Mouse (Mus musculus) heart, postnatal 0 days (tissue): Measurements from ENCODE around the gene Scrn1. TPM values are rescaled to one million over a fixed set of nuclear protein-coding genes. Genes with fewer than 3 reads are reported as not detected.

Source experiments
- ATAC-seq: fragments of 200-750 bp; cut with Nextera tagmentation; 2 replicates; pipeline ENCODE4 v1.8.0; 2017; ENCODE audit warnings: low read depth, moderate number of reproducible peaks, moderate library complexity; ENCODE audit not compliant: insufficient read depth
- DNase-seq: peaks from one replicate; pipeline ENCODE4 v3.0.0-alpha.2; 2016; ENCODE audit warnings: low spot score
- H3K27ac ChIP-seq: fragments of 300-500 bp; sonication (generic); 2 replicates; pipeline ENCODE4 v1.5.1; 2014; ENCODE audit warnings: low read depth, mild to moderate bottlenecking
- H3K27me3 ChIP-seq: fragments of 300-500 bp; sonication (generic); 2 replicates; pipeline ENCODE4 v1.6.1; 2014; ENCODE audit warnings: low read length, mixed read lengths; ENCODE audit not compliant: control insufficient read depth, insufficient read depth
- H3K36me3 ChIP-seq: fragments of 300-500 bp; sonication (generic); replicated peaks from 2 replicates; pipeline ENCODE4 v1.6.1; 2014; ENCODE audit warnings: low read length, mixed read lengths; ENCODE audit not compliant: control insufficient read depth, insufficient read depth
- H3K4me1 ChIP-seq: fragments of 300-500 bp; sonication (generic); 2 replicates; pipeline ENCODE4 v1.6.1; 2014; ENCODE audit warnings: antibody characterized with exemption; ENCODE audit not compliant: control insufficient read depth, insufficient read depth
- H3K4me2 ChIP-seq: fragments of 300-500 bp; sonication (generic); 2 replicates; pipeline ENCODE4 v1.6.1; 2014; ENCODE audit warnings: low read depth, mild to moderate bottlenecking, low read length, moderate library complexity
- H3K4me3 ChIP-seq: fragments of 300-500 bp; sonication (generic); 2 replicates; pipeline ENCODE4 v1.5.1; 2014; ENCODE audit warnings: low read depth, low read length
- H3K9ac ChIP-seq: fragments of 300-500 bp; sonication (generic); replicated peaks from 2 replicates; pipeline ENCODE4 v1.6.1; 2014; ENCODE audit warnings: low read depth, low read length, mixed read lengths
- H3K9me3 ChIP-seq: fragments of 300-500 bp; sonication (generic); replicated peaks from 2 replicates; pipeline ENCODE4 v1.6.1; 2016; ENCODE audit warnings: low read length; ENCODE audit not compliant: control insufficient read depth
- CTCF ChIP-seq: IDR thresholded peaks from 2 replicates; pipeline ENCODE4 v1.5.1; 2016; ENCODE audit warnings: antibody characterized with exemption, control low read depth, low read depth
- EP300 ChIP-seq: IDR thresholded peaks from 2 replicates; pipeline ENCODE4 v1.6.1; 2016; ENCODE audit warnings: antibody characterized with exemption, low read depth
- WGBS: fragments of 180-500 bp; shearing (Covaris S2); extraction: QIAGEN DNeasy Blood & Tissue Kit; methylation state at CpG from one replicate; pipeline ENCODE4 v1.1.7; 2014; 5-methylcytosine and 5-hydroxymethylcytosine counted together
- polyA plus RNA-seq: library from polyadenylated mRNA; unstranded; fragments of >200 nt; fragmentation: Nextera tagmentation; extraction: Ambion mirVana; gene quantifications from 2 replicates; pipeline ENCODE4 v1.2.1, GENCODE M21; 2015
- total RNA-seq: library from RNA; depleted of rRNA; stranded (reverse); fragments of >200 nt; gene quantifications from 2 replicates; pipeline ENCODE4 v1.2.3, GENCODE M21; 2014; ENCODE audit warnings: low replicate concordance

Gene Scrn1
- total and polyA plus RNA-seq, 2 experiments from 2014 or later = 8.3 to 14.5 TPM

DNA sequence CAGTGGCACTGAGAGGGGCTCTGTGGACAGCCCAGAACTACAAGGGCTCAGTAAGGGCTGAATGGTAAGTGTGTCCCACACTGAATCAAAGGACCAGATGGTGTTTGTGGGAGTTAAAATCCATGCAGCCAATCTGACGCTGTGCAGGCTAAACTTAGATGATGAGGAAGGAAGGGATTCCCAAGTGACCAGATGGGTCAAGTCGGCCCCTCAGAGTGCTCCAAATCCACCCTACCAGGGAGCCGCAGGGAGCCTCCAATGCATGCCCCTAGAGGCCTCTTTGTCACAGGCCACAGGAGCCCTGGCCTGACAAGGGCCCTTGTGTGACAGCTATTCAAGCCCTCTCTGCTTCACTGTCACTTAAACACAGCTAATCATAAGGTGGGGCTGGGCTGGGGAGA, 27.5 kb downstream of the Scrn1 start:
- no peak for ATAC-seq
- Histone ChIP-seq H3K4me1 (peaks cover 11% of the 10 kb centered on the region), H3K36me3 (no peaks in the 10 kb centered on the region), H3K9ac (no peak overlapping the region), H3K27me3 (no peaks in the 10 kb centered on the region), H3K27ac (no peak overlapping the region), H3K4me3 (no peak overlapping the region), H3K4me2 (no peak overlapping the region), H3K9me3 (no peaks in the 10 kb centered on the region)
- 26% methylated on average over 3 of the region's 3 CpGs for WGBS
- DNase-seq = no peak
- TF ChIP-seq EP300 (no peak), CTCF (no peak)

DNA sequence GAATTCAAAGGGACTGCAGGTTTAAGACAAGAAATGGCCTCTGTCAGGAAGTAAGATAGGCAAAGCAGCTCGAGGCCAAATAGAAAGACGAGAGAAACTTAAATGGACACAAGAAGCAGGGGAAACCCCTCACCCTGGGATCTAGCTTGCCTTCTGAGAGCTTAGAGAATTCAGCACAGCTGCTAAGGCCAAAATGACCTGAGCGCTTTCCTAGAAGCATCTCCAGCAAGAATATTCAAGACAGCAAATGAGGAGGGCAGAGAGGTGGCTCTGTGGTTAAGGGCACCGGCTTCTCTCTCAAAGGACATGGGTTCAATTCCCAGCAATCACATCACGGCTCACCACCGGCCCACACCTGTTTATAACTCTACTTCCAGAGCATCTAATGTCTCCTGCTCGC, 29.2 kb downstream of the Scrn1 start:
- whole genome bisulfite sequencing = 75% methylated on average over 7 of the region's 7 CpGs
- Histone ChIP-seq H3K4me2 (no peak overlapping the region), H3K9me3 (no peaks in the 10 kb centered on the region), H3K9ac (no peak overlapping the region), H3K4me3 (no peak overlapping the region), H3K27me3 (no peaks in the 10 kb centered on the region), H3K36me3 (no peaks in the 10 kb centered on the region), H3K4me1 (peaks cover 11% of the 10 kb centered on the region), H3K27ac (no peak overlapping the region)
- ATAC-seq (no peak), DNase-seq (no peak)
- no peak for TF ChIP-seq CTCF
- no peak for TF ChIP-seq EP300

DNA sequence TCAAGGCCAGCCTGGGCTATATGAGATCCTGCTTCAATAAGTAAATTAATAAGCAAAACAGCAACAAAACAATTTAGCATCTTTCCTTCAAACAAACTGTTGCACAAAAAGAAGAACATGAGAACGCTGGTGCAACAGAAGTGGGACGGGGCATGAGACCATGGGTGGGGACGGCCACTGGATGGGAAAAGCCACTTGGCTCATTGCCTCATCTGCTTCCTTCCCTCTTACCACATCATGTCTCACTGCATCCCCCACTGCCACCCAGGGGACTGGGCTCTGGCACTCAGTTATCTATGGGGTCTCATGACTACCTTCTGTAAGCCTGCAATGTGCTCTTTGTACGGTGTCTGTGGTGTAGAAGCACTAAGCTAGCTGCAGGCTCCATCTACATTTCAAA, 30.8 kb downstream of the Scrn1 start:
- Histone ChIP-seq H3K9me3 (no peaks in the 10 kb centered on the region), H3K4me2 (no peak overlapping the region), H3K27ac (no peak overlapping the region), H3K9ac (no peak overlapping the region), H3K27me3 (no peaks in the 10 kb centered on the region), H3K4me3 (no peak overlapping the region), H3K36me3 (no peaks in the 10 kb centered on the region), H3K4me1 (peaks cover 19% of the 10 kb centered on the region)
- 67% methylated on average over 4 of the region's 4 CpGs for WGBS
- ATAC-seq = no peak
- no peak for DNase-seq
- no peak for TF ChIP-seq CTCF
- no peak for TF ChIP-seq EP300

DNA sequence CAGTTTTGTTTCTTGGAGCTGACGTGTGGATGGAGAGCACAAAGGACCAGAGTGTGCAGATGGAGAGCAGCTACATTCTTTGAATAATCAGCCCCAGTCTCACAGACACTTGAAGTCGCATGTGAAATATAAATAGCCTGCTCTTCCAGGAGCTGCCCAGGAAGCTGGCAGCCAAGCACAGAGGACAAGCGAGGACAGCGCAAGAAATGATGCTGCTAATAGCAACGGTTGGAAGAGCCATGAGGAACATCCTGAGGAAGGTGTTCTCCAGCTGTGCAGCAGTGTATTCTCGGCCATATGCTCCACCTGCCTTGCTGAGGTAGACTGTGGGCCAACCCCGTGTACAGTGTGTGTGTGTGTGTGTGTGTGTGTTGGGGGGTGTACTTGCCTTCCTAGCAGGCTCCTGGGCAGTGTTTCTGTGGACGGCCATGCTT, 35.2 kb downstream of the Scrn1 start:
- Histone ChIP-seq H3K9ac (no peak overlapping the region), H3K9me3 (no peaks in the 10 kb centered on the region), H3K27ac (no peak overlapping the region), H3K4me3 (no peak overlapping the region), H3K27me3 (no peaks in the 10 kb centered on the region), H3K4me1 (0 out of 2 replicates have a peak, but pooled peaks cover 22% of the 10 kb centered on the region), H3K36me3 (no peaks in the 10 kb centered on the region), H3K4me2 (no peak overlapping the region)
- TF ChIP-seq EP300 (no peak), CTCF (no peak)
- WGBS = 28% methylated on average over 8 of the region's 8 CpGs
- DNase-seq (peak; percentile 55), ATAC-seq (peak; percentile 65)

DNA sequence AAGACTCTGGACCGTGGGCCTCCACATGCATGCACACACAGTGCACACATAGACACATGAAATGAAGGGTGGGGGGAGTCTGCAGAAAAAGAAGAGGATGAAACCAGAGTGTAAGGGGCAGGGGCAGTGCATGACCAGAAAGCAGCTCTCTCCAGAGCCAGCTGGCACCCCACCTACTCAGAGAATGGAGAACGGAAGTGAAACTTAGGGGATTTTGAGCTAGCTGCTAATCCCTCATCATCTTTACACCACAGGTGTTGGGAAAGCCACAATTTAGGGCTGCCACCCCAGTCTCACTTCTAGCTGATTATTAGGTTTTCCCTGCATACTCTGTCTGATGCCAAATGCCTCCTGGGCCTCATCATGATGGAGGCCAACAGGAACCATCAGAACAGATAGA, 36.1 kb downstream of the Scrn1 start:
- ATAC-seq (no peak), DNase-seq (no peak)
- no peaks in the 10 kb centered on the region for H3K9me3 ChIP-seq
- no peak for TF ChIP-seq CTCF
- TF ChIP-seq EP300 = no peak
- no peaks in the 10 kb centered on the region for H3K27me3 ChIP-seq
- 88% methylated on average over 2 of the region's 2 CpGs for WGBS
- H3K27ac ChIP-seq = no peak overlapping the region
- H3K4me3 ChIP-seq = no peak overlapping the region
- H3K9ac ChIP-seq = no peak overlapping the region
- no peaks in the 10 kb centered on the region for H3K36me3 ChIP-seq
- 0 out of 2 replicates have a peak, but pooled peaks cover 18% of the 10 kb centered on the region for H3K4me1 ChIP-seq
- H3K4me2 ChIP-seq = no peak overlapping the region

DNA sequence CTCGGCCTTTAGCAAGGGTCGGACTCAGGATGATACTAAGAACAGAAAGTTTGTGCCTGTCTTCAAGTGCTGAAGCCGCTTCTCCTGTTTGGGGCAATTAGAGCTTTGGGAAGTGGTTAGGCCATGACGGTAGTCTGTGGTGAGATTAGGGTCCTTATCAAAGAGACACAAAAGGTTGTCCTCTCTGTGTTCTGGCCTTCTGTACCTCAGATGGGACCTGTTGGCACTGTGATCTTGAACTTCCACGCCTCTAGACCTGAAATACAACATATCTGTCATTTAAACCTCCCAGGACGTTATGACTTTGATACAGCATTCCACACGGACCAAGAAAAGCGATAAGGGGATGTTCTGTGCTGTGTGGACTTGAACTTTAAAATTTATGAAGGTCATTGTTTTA, 37.6 kb downstream of the Scrn1 start:
- Histone ChIP-seq H3K27me3 (no peaks in the 10 kb centered on the region), H3K4me2 (no peak overlapping the region), H3K36me3 (no peaks in the 10 kb centered on the region), H3K27ac (no peak overlapping the region), H3K9me3 (no peaks in the 10 kb centered on the region), H3K4me3 (no peak overlapping the region), H3K9ac (no peak overlapping the region), H3K4me1 (0 out of 2 replicates have a peak, but pooled peaks cover 18% of the 10 kb centered on the region)
- ATAC-seq = no peak
- 66% methylated on average over 8 of the region's 8 CpGs for WGBS
- DNase-seq = no peak
- TF ChIP-seq EP300 = no peak
- TF ChIP-seq CTCF = no peak
